Mouse (Mus musculus) stomach, postnatal 0 days (tissue): ENCODE measurements at regions not wholly inside any gene's neighbourhood (a gene's known extent, or its start where the extent isn't known, plus 50 kb on each side); places are given as distances from the start of the nearest gene placed in this dataset.

ENCODE experiments used
- CTCF ChIP-seq: IDR thresholded peaks from 2 replicates; pipeline ENCODE4 v1.5.1; 2016; ENCODE audit warnings: antibody characterized with exemption, low read depth, mild to moderate bottlenecking, moderate library complexity
- EP300 ChIP-seq: optimal IDR thresholded peaks from 2 replicates; pipeline ENCODE3; 2016; ENCODE audit warnings: antibody characterized with exemption

DNA sequence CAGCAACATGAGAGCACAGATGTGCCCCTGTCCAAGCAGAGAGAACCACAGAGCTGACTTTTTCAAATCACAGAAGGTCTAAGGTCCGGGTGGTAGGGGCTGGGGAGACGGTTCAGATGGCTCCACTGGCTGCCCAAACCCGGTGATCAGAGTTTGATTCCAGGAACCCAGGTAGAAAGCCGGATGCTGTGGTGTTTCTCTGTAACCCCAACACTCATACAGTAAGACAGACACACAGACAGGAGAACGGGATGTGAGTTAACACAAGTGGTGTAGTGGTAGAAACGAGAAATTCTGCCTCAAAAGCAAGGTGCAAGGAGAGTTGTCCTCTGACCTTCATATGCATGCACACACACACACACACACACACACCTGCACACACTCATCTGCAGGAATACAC is 408.0 kb downstream of the Sox9 start:
- no peak for TF ChIP-seq CTCF
- TF ChIP-seq EP300: no peak
